Mouse (Mus musculus) embryonic facial prominence, embryonic 14.5 days (tissue): Measurements from ENCODE around the gene Shoc2. TPM values are rescaled to one million over a fixed set of nuclear protein-coding genes. Genes with fewer than 3 reads are reported as not detected.
"Not testable (repeated sequence)": the region's sequence is repeated elsewhere in the genome, so short reads cannot be mapped to it uniquely, and the experiment has no call there.

ENCODE experiments used
- ATAC-seq: fragments of 200-750 bp; cut with Nextera tagmentation; 2 replicates; pipeline ENCODE4 v1.8.0; 2017; ENCODE audit warnings: low read depth, moderate number of reproducible peaks, moderate TSS enrichment
- DNase-seq: peaks from one replicate; pipeline ENCODE4 v3.0.0-alpha.2; 2015; ENCODE audit warnings: low spot score
- H3K27ac ChIP-seq: fragments of 300-500 bp; sonication (generic); replicated peaks from 2 replicates; pipeline ENCODE4 v1.5.1; 2014; ENCODE audit warnings: low read depth, mild to moderate bottlenecking, low read length, moderate library complexity
- H3K27me3 ChIP-seq: fragments of 300-500 bp; sonication (generic); replicated peaks from 2 replicates; pipeline ENCODE4 v1.6.1; 2014; ENCODE audit warnings: low read length; ENCODE audit not compliant: control insufficient read depth, insufficient read depth
- H3K36me3 ChIP-seq: fragments of 300-500 bp; sonication (generic); 2 replicates; pipeline ENCODE4 v1.6.1; 2014; ENCODE audit warnings: low read length, mixed read lengths; ENCODE audit not compliant: control insufficient read depth, insufficient read depth
- H3K4me1 ChIP-seq: fragments of 300-500 bp; sonication (generic); 2 replicates; pipeline ENCODE4 v1.6.1; 2014; ENCODE audit warnings: antibody characterized with exemption, low read length; ENCODE audit not compliant: control insufficient read depth, insufficient read depth
- H3K4me2 ChIP-seq: fragments of 300-500 bp; sonication (generic); 2 replicates; pipeline ENCODE4 v1.6.1; 2014; ENCODE audit warnings: low read depth, mild to moderate bottlenecking, low read length, moderate library complexity, mixed read lengths
- H3K4me3 ChIP-seq: fragments of 300-500 bp; sonication (generic); 2 replicates; pipeline ENCODE4 v1.5.1; 2014; ENCODE audit warnings: low read depth, mild to moderate bottlenecking, low read length
- H3K9ac ChIP-seq: fragments of 300-500 bp; sonication (generic); 2 replicates; pipeline ENCODE4 v1.6.1; 2014; ENCODE audit warnings: low read depth, mild to moderate bottlenecking, low read length, moderate library complexity, mixed read lengths
- H3K9me3 ChIP-seq: fragments of 300-500 bp; sonication (generic); 2 replicates; pipeline ENCODE4 v1.6.1; 2016; ENCODE audit warnings: low read length; ENCODE audit not compliant: control insufficient read depth
- WGBS: fragments of 180-500 bp; shearing (Covaris S2); extraction: QIAGEN DNeasy Blood & Tissue Kit; methylation state at CpG from one replicate; pipeline ENCODE4 v1.1.7; 2014; 5-methylcytosine and 5-hydroxymethylcytosine counted together
- polyA plus RNA-seq: library from polyadenylated mRNA; unstranded; fragments of >200 nt; fragmentation: Nextera tagmentation; extraction: Ambion mirVana; gene quantifications from 2 replicates; pipeline ENCODE4 v1.2.1, GENCODE M21; 2014

Shoc2 gene
- polyA plus RNA-seq, 1 experiment from 2014 or later, result 48.1 TPM

DNA sequence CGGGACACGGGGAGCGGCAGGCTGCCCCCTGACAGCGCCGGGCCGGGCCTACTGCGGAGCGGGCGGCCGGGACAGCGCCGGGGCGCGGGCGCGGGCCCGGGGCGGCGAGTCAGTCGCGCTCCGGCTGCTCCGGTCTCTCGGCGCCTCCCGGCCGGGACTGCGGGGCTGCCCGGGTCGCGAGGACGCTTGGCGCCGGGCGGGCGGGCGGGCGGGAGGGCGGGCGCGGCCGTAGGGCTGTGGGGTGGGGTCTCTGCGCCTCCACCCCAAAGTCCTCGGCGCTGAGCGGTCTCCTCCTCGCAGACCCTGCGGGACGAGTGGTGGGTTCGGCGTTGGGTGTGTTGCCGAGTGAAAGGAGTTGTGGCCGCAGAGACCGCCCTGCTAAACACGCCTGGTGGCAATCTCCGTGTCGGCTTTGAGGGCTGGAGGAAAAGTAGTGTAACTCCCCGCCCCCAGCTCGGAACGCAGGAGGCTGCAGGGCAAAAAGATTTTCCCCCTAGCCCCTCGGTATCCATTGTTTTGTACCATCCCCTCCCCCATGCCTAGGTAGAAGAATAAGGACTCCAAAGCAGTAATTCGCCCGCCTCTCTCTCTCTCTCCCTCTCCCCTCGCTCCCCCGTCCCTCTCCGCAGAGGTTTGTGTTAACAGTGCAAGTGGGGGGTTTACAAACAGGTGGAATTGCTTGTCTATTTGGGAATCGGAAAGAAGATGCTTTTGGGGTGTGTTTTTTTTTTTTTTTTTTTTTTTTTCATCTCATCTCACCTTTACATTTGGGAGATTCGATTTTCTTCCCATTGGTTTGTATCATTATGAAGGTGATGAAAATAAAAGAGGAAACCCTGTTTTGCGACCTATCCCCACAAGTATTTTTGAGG lies 1.3 kb downstream of the Shoc2 start:
- Histone ChIP-seq H3K27ac (peak overlapping the region; percentile 97), H3K4me1 (peaks cover 13% of the 10 kb centered on the region), H3K4me2 (peak overlapping the region; percentile 73), H3K27me3 (no peaks in the 10 kb centered on the region), H3K9me3 (no peaks in the 10 kb centered on the region), H3K9ac (peak overlapping the region; percentile 98), H3K36me3 (0 out of 2 replicates have a peak, but pooled peaks cover 2% of the 10 kb centered on the region), H3K4me3 (peak overlapping the region; percentile 92)
- ATAC-seq (peak; percentile 11), DNase-seq (peak; percentile 79)
- WGBS, result under 1% methylated on average over 26 of the region's 69 CpGs

DNA sequence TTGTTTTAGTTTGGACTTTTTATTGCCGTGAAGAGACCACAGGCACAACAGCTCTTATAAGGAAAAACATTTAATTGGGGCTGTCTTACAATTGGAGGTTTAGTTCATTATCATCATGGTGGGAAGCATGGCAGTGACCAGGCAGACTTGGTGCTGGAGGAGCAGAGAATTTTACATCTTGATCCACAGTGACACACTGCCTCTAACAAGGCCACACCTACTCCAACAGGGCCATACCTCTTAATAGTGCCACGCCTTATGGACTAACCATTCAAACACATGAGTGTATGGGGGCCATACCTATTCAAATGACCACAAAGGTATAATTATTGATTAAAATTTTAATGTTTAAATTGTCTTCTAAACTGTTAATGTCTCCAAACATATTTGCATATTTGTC lies 13.4 kb downstream of the Shoc2 start:
- Histone ChIP-seq H3K4me3 (no peak overlapping the region), H3K4me1 (peaks cover 8% of the 10 kb centered on the region; the same call in 1 of the 2 replicates), H3K36me3 (no peaks in the 10 kb centered on the region), H3K9ac (no peak overlapping the region), H3K9me3 (no peaks in the 10 kb centered on the region), H3K27ac (no peak overlapping the region), H3K27me3 (no peaks in the 10 kb centered on the region), H3K4me2 (no peak overlapping the region)
- 90% methylated on average over 2 of the region's 2 CpGs for WGBS
- no peak for DNase-seq
- no peak for ATAC-seq

DNA sequence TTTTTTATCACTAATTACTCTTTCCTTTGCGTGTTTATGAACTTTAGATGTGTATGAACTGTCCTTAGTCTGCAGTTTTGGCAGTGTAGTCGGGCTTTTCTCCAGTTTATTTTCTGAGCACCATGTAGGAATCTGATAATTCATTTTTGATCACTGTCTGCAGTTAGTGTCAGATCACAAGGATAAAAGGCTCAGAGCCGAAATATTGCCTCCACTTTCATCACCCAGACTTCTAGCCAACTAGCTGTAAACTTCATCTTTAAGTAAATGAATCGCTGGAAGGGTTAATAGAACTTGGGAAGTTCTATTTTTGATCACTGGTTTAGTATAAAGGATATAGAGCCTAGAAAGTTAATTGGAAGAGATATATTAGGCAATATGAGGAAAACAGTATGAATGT lies 18.4 kb downstream of the Shoc2 start:
- 88% methylated on average over 4 of the region's 4 CpGs for WGBS
- H3K27ac ChIP-seq, result no peak overlapping the region
- no peak for DNase-seq
- no peaks in the 10 kb centered on the region for H3K9me3 ChIP-seq
- no peak overlapping the region for H3K9ac ChIP-seq
- H3K36me3 ChIP-seq, result no peaks in the 10 kb centered on the region
- H3K4me1 ChIP-seq, result no peaks in the 10 kb centered on the region
- H3K4me2 ChIP-seq, result no peak overlapping the region
- H3K27me3 ChIP-seq, result no peaks in the 10 kb centered on the region
- H3K4me3 ChIP-seq, result no peak overlapping the region
- no peak for ATAC-seq

DNA sequence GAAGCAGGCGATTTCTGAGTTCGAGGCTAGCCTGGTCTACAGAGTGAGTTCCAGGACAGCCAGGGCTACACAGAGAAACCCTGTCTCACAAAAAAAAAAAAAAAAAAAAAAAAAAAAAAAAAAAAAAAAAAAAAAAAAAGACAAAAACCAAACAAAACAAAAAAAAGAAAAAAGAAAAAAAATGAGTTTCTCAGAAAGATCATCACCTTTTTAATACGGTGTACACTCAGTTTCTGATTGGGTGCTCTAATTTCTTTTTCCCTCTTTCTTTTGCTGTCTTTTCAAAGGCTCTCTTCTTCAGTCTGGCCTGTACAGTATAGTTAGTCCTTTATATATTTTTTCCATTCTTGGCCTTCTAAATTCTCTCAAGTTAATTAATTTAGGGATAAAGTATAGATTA lies 20.2 kb downstream of the Shoc2 start:
- H3K27me3 ChIP-seq, H3K27ac ChIP-seq, H3K4me2 ChIP-seq, H3K9ac ChIP-seq, H3K4me3 ChIP-seq, DNase-seq, H3K9me3 ChIP-seq, ATAC-seq, H3K4me1 ChIP-seq, H3K36me3 ChIP-seq: not testable (repeated sequence)
- 92% methylated on average over 3 of the region's 3 CpGs for WGBS

DNA sequence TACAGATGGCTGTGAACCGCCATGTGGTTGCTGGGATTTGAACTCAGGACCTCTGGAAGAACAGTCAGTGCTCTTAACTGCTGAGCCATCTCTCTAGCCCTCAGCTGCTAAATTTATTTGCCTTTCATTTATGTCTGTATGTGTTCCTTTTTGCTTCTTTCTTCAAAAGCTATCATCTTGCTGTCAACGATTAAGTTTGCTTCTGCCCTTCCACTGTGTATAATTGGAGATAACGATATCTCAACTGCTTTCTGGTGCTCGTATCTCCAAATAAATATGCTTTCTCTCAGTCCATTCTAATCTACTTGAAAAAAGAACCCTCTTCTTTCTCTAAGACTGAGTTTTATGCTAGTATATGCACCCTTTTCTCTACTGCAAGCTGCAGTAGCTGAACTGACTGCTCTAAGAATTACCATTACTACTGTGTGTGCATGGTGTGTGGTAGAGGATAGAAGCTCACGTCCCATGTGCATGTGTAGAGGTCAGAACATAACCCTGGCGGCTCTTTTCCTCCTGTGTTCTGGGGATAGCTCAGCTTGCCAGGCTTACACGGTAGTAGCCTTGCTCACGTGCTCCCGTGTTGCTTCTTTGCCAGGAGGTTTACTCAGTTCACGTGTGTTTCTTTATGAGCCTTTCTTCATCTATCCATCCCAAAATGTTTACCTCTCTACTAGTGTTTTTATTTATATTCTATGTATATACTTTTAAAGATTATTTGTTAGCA lies 21.0 kb downstream of the Shoc2 start:
- Histone ChIP-seq H3K27ac (no peak overlapping the region), H3K4me2 (no peak overlapping the region), H3K4me1 (no peaks in the 10 kb centered on the region), H3K9me3 (no peaks in the 10 kb centered on the region), H3K27me3 (no peaks in the 10 kb centered on the region), H3K9ac (no peak overlapping the region), H3K36me3 (no peaks in the 10 kb centered on the region), H3K4me3 (no peak overlapping the region)
- WGBS, result 88% methylated on average over 10 of the region's 10 CpGs
- DNase-seq, result no peak
- no peak for ATAC-seq

DNA sequence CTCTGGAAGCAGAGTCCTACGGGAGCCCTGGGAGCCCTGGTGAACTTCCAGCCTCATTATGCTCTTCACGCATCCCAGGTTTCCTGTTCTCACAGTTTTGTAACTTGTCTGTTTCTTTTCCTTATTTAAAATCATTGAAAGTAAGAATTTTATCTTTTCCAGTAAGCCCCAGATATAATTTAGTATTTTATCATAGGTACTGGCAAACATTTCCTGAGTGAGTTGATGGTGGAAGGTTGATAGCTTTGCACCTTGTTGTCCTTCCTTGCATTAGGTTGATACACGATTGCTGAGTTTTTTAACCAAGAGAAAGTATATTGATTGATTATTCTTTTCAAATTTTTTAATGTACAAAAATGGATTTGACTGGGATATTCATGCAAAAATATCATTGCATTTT lies 25.1 kb downstream of the Shoc2 start:
- H3K27me3 ChIP-seq, result no peaks in the 10 kb centered on the region
- no peaks in the 10 kb centered on the region for H3K36me3 ChIP-seq
- no peak overlapping the region for H3K4me3 ChIP-seq
- no peaks in the 10 kb centered on the region for H3K9me3 ChIP-seq
- H3K4me1 ChIP-seq, result 0 out of 2 replicates have a peak, but pooled peaks cover 5% of the 10 kb centered on the region
- whole genome bisulfite sequencing, result 87% methylated on average over 3 of the region's 3 CpGs
- no peak overlapping the region for H3K9ac ChIP-seq
- H3K27ac ChIP-seq, result no peak overlapping the region
- no peak overlapping the region for H3K4me2 ChIP-seq
- DNase-seq (no peak), ATAC-seq (no peak)

DNA sequence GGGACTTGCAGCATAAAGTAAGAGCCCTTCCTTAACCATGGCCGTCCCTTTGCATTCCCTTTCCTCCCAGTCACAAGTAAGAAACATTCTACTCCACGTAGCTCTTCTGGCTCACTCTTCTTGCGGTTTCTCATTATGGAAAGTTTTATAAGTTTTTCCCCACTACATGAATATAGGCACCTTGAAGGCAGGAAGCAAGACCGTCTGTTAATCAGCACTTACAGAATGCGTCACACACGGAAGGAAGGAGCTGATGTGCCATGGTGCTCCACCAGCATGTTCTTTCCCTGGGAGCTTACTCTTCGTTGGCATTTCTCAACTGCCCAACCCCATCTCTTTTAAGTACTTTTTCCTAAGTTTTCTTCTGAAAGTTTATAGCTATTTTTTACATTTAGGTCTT lies 27.8 kb downstream of the Shoc2 start:
- Histone ChIP-seq H3K9ac (no peak overlapping the region), H3K9me3 (no peaks in the 10 kb centered on the region; the same call in 1 of the 2 replicates), H3K36me3 (peaks cover 11% of the 10 kb centered on the region; the same call in 1 of the 2 replicates), H3K27ac (peak overlapping the region; percentile 44), H3K4me1 (0 out of 2 replicates have a peak, but pooled peaks cover 5% of the 10 kb centered on the region), H3K27me3 (no peaks in the 10 kb centered on the region), H3K4me2 (no peak overlapping the region), H3K4me3 (no peak overlapping the region)
- DNase-seq (no peak), ATAC-seq (no peak)
- 66% methylated on average over 7 of the region's 7 CpGs for WGBS

DNA sequence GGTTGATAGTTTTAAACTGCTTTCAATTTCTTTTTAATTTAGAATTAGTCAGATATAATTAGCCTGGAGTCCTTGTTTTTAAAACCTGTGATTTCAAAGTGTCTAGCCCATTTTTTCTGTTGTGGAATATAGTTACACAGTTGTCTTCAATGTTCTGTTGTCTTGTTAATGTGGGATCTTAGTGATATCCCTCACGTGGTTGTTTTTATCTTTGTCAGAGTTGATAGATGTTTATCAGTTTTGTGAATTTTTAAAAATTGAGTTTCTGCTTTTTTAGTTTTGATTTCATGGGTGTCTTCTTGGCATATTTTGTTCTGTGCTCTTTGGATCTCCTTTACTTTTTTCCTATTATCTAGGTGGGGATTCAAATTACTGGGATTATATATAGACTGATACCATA lies 29.6 kb downstream of the Shoc2 start:
- H3K4me1 ChIP-seq, result 0 out of 2 replicates have a peak, but pooled peaks cover 5% of the 10 kb centered on the region
- no peak overlapping the region for H3K9ac ChIP-seq
- H3K9me3 ChIP-seq, result no peaks in the 10 kb centered on the region; the same call in 1 of the 2 replicates
- H3K27ac ChIP-seq, result no peak overlapping the region
- H3K4me3 ChIP-seq, result no peak overlapping the region
- no peaks in the 10 kb centered on the region for H3K27me3 ChIP-seq
- peaks cover 15% of the 10 kb centered on the region; the same call in 1 of the 2 replicates for H3K36me3 ChIP-seq
- ATAC-seq (no peak), DNase-seq (no peak)
- 83% methylated on average over 1 of the region's 1 CpGs for WGBS
- no peak overlapping the region for H3K4me2 ChIP-seq
